Mouse (Mus musculus) kidney, adult 18-20 months (tissue): ENCODE measurements around the gene Ahsa2.
"Not testable (repeated sequence)": the region's sequence is repeated elsewhere in the genome, so short reads cannot be mapped to it uniquely, and the experiment has no call there.

ENCODE experiments used
- DNase-seq: peaks from one replicate; pipeline ENCODE4 v3.0.0; 2021

Gene Ahsa2

DNA sequence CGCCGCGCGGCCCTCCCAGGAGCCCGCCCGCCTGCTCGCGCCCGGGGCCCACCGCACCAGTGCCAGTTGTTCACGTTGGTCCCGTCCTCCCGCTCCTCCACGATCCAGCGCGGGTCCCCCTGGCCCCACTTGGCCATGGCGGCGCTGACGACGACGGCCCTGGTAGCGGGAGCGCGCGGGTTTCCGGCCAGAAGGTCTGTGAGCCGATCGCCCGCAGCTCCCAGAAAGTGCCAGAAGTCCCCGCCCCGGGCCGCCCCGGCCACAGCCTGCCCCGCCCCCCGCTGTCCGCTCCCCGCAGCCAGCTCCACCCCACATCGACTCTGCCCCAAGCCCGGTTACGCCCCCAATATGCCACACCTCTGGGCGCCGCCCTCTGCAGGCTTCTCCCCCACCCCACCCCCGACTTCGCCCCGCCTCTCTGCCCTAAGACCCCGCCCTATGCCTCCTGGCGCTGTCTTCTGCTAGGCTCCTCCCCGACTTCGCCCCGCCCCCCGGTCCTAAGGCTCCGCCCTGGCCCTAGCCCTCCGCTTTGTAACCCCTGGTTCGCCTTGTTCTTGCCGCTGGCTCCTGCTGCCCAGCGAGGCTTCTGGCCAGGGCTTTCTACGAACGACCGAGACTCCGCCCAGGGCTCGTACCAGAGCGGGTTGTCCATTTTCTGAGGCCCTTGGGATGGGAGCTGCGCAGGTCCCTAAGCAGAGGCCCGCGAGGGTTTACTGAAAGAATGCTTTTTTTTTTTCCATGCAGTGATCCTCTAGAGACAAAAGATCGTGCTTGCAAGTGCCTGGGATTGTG is at the start of gene Ahsa2:
TSS of gene Ahsa2 (minus strand) at position 313 of the 792 bp plus-strand sequence.
- DNase-seq, result peak; percentile 98

DNA sequence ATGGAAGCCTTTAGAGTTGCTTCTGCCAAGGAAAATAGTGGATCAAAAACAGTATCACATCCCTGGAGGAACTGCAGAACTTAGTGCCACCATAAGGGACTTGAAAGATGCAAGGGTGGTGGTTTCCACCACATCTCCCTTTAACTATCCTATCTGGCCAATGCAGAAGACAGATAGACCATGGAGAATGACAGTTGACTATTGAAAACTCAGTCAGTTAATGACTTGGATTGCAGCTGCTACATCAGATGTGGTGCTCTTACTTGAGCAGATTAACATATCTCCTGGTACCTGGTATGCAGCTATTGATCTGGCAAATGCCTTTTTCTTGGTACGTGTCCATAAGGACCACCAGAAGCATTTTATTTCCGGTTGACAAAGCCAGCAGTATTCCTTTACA is 39.6 kb upstream of the Ahsa2 start:
- DNase-seq, result no peak

GRCm38 (mm10) chr11:23520473-23521205 is 22.8 kb upstream of the Ahsa2 start, which contains the start of gene 1700093K21Rik:
1700093K21Rik (minus strand) TSS chr11:23521155.
- no peak for DNase-seq

DNA sequence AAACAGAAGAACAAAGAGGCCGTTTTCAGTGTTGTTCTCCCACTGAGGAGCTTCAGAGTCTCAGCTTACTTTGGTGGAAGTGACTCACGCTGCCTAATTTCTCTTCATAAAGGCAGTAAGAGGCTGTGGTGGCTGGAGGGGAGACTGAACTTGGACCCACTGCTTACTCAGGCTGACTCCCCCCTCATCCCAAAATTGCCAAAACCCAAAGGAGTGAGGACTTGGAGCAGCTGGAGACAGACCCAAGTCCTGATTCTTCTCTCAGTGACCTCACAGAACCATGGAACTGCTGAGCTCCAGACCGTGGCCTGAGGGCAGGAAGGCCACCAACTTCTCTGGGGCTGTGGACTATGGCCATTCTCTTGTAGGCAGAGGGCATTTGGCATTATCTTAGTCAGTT is 21.2 kb upstream of the Ahsa2 start:
- DNase-seq, result no peak

DNA sequence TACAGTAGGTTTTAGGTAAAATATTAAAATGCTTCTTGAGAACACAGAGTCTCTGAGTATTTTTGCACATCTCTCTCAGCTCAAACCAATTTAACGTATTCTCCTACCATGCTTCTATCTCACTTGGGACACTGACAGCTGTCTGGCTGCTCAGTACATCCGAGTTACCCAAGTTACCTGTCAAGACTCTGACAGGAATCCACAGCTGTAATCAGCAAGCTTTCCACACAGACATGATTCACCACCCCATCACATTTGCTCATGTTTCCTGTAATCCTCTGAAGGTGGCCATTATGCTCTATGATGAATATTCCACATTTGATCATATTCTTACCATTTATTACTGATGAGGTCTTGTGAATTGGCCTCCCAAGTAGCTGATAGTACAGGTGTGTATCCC is 17.5 kb upstream of the Ahsa2 start:
- DNase-seq, result no peak

DNA sequence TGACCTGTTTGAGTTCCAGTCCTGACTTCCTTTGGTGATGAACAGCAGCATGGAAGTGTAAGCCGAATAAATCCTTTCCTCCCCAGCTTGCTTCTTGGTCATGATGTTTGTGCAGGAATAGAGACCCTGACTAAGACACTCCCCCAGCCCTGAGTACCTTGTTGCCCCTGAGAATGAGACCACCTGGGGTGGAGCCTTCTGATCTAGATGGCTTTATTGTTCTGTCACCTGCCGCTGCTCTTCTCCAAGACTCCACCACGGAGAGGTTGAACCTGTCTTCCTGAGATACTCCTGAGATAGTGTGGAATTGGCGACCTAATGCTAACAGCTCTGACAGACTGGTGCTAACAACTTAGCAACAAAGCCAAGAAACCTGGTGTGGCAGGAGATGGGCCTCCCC is 17.0 kb upstream of the Ahsa2 start:
- DNase-seq, result not testable (repeated sequence)

DNA sequence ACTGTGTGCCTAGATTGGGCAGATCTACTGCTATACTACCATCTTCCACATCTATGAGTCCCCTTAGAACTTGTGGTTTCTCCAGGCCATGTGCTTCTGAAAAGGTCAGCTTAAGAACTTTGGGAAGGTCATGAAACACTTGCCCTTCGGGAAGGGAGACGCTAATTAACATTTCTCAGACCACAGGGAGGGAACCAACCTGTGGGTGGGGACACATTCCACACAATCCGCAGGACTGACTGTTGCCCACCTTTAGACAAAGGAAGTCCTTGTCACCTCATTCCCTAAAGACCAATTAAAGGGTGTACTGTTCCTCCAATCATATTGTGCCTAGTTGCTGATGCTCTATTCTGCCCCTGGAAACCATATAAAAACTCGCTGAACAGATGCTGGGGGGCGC is 7.0 kb upstream of the Ahsa2 start:
- DNase-seq, result not testable (repeated sequence)

- no peak for DNase-seq
Measured at GRCm38 (mm10) chr11:23498609-23499008, 779 bp upstream of the Ahsa2 start.

DNA sequence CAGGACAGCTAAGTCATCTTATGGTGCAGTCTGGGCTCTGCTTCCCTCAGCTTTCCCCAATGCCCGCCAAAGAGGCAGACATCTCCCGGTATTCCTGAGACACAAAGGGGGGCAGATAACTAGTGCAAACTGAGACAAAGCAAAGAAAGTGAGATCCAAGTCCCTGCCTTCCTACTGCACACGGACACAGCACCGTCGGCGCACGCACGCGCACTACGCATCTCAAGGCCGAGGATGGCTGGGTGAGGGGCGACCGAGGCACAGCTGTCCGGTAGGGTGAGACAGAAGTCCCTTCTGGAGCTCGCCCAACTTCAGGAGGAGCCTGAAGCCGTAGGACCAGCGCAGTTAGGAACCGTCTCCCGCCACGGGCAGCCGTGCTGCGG is 504 bp downstream of the Ahsa2 start:
- DNase-seq, result no peak

DNA sequence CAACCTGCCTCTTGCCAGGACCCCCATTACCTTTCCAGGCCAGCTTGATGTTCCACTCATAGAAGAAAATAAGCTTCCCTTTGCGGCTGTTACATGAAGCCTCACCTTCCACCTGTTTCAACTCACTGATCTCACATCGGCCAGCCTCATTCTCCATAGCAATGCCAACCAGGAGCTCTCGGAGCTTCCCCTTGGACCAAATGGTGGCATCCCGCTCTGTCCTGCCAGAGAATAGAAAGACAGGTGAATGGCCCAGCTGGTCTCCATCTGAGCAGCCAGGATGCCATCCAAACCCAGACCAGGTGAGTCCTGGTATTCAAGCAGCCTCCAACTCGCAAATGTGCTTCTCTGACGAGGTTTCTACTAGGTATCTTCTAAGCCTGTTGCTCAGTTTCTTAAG is 1.2 kb downstream of the Ahsa2 start:
- DNase-seq, result peak; percentile 10

- no peak for DNase-seq
Measured at GRCm38 (mm10) chr11:23495231-23495630, 2.6 kb downstream of the Ahsa2 start.

DNA sequence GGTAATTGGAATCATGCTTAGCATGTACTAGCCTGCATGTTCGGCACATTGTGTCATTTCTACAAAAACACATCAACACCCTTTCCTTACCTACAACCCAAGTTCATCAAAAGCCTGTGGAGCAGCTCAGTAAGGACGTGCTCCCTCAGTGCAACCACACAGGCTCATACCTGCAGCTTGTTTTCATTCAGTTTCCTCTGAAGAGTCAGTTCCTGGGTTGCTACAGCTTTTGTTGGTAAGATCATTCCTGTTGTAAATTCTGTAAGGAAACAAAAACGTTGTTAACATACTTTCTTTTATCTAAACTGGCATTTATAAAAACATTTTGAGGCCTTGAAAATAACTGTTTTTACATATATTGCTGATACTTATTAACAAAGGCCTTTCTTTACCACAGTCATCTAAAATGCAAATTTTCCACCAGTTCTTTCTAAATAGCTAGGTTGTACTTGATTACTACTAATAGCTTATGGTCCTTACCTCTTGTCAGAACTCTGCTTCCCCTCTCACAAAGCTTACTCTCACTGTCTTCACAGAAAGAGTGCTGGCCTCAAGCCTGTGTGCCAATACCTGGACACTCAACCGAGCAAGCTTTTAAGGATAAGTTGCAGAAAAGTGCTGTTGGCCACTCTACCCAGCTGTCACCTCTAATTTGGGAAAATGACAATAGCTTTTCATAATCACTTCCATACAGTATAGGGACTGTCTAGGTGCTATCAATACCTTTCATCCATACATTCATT is 5.6 kb downstream of the Ahsa2 start:
- DNase-seq, result no peak

DNA sequence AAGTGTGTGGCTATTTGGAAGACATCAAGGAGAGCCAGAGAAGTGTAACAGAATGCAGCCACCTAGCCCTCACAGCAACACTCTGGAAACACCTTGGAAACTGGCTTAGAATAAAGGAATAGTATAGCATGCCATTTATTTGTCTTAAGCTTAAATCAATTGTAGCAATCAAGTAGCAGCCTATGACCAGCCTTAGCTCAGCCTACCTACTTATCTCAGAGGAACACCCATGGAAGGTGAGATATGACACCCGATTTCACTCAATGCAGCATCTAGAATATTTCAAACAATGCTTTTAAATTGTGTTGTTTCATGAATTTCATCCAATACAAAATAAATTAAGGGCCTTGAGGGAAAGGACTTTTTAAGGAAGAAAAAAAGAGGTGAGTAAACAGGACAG is 7.9 kb downstream of the Ahsa2 start:
- DNase-seq, result no peak

DNA sequence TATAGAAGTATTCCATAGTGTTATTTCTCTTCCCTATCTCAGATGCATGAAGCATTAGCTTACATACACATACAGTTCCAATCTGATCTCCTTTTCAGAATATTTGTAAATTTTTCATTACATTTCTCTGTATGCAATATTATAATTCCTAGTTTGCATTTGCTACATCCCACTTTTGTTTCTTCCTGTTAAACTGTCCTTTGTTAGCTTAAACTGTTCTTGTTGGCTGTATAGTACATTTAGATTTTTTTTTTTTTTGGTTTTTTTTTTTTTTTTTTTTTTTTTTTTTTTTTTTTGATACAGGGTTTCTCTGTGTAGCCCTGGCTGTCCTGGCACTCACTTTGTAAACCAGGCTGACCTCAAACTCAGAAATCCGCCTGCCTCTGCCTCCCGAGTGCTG is 32.0 kb downstream of the Ahsa2 start:
- not testable (repeated sequence) for DNase-seq
